Mouse (Mus musculus): ENCODE measurements around the gene Rsph1.

DNA sequence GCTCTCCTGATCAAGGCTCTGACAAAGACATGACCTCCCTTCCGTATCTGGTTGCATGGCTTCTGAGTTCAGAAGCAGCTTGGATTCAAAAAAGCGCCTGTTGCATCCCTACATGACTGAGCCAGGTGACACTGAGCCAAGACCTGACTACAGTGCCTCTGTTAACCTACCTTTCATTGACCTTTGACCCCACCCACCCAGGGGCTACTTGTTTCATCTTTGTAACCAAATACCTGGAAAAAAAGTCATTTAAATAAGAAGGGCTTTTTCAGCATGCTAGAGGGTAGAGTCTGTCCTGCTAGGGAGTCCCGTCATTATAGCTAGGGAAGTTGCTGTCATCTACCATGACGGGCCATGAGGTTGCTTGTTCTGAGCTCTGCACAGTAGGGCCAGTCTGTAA, 26.2 kb upstream of the Rsph1 start:
- TF ChIP-seq CTCF (IDR thresholded peaks at IDR 0.05; ENCODE audit: borderline replicate concordance, insufficient read depth, low read depth, low read length) = no peak
- TF ChIP-seq POLR2A (IDR thresholded peaks at IDR 0.05; ENCODE audit: borderline replicate concordance, insufficient read depth, low read length) = no peak
